Mouse (Mus musculus) right cerebral cortex, postnatal 14 days (tissue): ENCODE measurements around the gene Mta1.
A peak's percentile ranks its signal among the peaks of the same experiment; 100 is the strongest.

Source experiments
- DNase-seq: peaks from one replicate; pipeline ENCODE4 v3.0.0; 2022

The Mta1 gene

DNA sequence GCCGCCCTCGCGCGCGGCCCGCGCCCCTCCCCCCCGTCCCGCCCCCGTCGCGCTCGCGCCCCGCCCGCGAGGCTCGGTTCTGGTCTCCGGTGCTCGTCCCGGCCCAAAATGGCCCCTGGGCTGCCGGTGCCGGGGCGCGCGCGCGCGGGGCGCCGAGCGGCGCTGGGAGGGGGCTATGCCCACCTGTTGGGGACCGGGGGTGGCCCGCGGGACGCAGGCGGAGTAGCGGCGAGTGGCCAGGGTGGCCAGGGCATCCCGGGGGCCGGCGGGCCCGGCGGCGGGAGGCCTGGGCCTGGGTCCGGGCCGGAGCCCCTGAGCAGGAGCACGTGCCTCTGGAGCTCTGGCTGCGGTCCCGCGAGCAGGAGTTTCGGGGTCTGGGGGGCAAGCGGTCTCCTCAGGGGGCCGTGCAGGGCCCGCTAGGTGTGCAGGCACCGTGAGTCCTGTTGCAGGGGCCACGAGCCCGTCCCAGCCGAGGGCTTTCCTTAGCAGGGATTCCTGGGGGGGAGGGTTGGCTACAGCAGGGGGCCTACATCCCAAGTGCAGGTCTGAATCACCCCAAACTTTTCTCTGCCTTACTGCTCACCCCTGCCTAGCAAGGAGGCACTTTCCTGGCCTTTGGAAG is 563 bp downstream of the Mta1 start:
- DNase-seq = no peak

DNA sequence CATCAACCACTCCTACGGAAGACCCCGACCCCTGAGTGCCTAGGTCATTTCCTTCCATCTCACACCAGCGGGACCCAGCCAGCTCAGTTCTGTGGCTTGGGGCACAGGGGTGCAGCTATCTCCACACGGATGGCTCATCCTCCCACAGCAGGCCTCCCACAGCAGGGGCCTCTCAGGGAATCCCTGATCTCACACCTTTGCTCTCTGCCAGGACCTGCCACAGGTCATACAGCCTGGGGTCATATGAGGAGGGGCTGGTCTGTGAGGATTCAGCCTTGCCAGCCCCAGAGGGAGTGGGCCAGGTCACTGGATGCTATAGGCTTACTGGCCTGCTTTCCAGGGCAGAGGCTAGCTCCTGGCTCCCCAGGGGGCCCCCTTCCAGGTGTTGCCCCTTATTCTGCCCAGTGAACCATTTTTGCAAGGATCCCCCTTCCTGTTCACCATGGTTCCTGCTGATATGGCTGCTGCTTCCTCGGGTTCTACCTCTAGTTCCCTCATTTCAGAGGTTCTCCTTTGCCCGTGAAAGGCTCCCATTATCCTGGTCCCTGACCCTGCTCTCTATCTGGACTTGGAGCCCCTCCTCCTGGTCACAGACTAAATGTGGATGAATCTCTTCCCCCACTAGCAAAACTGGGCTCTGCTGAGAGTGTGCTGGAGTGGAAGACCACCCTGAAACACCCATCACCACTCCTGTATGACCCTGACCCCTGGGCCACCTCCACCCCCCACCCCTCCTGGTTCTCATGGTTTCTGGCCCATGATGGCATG is 1.6 kb downstream of the Mta1 start:
- no peak for DNase-seq

DNA sequence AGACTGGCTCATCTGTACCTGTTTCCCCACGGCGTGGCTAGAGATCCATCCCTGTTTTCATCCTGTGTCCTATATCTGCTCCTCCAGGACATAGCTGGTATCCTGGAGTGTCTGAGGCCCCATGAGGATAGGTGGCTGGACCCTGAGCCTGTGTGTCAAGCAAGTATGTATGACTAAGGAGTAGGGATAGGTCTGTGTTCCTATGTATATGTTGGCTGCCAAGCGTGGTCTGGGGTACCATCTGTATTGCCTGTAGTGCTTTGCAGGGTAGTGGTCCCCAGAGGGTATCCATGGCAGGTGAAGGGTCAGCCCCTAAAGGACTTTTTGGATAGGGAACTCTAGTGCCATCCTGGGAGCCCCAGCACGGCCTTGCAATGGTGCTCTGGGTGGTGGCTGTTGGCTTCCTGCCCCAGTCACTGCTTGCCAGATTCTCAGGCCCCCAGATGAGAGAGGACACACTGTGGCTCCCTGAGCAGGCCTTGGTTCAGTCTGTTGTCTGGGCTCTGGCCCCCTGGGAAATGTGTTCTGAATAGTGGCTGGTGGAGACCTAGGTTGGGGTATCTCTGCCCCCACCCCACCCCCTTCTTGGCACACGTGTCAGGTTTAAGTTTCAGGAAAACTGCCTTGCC is 2.5 kb downstream of the Mta1 start:
- DNase-seq = no peak

DNA sequence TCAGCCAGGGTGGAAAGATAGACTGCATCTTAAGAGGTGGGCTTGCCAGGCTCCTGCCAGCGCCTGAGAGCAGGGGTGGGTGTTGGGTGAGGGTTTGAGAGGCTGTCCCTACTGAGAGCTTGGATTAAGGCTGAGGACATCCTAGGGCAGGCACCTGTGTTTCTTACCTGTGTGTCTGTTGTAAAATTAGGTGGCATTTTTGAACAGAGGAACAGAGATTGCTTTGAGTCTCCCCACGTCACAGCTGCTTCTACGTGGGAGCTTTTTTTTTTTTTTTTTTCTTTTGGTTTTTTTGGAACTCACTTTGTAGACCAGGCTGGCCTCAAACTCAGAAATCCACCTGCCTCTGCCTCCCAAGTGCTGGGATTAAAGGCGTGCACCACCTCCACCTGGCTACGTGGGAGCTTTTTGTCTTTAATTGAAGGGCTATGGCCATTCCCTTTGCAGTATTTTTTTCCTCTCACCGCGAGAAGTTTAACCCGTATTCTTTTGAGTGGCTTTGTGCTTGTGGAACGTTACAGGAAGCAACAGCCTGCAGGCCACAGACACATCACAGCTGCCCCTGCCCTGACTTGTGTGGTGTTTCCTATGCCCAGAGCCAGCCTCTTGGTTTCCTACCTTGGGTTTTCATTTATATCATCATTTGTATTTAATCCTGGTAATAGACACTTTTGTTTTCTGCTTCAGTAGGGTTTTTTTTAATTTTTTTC is 3.3 kb downstream of the Mta1 start:
- DNase-seq = no peak

DNA sequence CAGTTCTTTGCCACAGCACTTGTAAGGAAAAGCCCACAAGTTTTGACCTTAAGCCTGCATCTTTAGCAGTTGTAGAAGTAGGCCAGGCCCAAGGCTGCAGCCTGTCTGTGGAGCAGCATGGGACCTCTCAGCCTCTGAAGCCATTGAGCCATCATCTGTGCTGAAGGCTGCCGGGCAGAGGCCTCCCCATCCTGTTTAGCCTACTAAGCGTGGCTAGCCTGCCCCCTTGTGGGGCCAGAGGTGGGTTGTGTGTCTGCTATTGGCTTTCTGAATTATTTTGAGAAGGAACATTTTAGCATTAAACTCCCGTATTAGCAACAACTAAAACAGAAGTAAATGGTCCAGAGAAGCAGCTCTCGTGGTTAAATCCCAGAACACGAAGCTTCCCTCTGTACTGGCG is 4.4 kb downstream of the Mta1 start:
- DNase-seq = peak; percentile 59

DNA sequence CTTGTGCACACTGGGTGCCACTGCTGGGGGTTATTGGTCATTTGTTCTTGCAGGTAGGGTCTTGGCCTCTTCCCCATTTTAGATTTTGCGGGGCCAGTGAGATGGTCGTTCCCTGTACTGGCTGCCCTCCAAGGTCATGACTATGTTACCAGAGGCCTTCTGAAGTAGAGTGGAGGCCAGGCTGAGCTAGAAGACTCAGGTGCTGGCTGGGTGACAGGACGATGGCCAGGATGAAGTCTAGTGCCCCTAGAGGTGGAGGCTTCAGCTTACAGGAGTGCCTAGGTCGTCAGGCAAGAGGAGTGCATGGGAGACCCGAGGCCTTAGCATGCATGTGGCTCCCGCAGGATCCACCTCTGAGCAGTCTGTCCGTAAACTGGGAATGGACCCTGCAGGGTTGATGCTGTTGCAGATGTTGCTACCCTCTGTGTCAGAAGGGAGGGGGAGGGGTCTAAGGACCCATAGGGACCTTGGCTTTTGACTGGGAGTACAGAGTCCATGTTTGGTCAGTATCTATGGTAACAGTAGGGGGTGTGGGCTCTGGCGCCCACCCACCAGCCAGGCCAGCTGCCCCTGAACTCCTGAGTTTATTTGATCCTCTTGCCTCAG is 5.9 kb downstream of the Mta1 start:
- DNase-seq = peak; percentile 22

DNA sequence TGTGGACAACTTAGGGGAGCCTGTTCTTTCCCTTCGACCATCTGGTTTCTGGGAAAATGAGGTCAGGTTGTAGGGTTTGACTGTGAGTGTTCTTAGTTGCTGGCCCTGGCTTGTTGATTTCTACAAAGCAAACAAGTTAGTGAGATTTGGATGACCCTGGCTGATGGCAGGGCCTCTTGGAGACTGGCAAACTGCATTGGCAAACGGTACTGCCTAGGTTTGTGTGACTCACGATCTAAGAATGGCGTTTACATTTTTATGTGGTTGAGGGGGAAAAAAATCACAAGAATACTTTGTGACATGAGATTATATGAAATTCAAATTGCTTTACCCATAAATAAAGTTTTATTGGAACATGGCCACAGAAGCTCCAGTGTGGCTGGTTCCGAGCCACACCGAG is 8.3 kb downstream of the Mta1 start:
- no peak for DNase-seq

DNA sequence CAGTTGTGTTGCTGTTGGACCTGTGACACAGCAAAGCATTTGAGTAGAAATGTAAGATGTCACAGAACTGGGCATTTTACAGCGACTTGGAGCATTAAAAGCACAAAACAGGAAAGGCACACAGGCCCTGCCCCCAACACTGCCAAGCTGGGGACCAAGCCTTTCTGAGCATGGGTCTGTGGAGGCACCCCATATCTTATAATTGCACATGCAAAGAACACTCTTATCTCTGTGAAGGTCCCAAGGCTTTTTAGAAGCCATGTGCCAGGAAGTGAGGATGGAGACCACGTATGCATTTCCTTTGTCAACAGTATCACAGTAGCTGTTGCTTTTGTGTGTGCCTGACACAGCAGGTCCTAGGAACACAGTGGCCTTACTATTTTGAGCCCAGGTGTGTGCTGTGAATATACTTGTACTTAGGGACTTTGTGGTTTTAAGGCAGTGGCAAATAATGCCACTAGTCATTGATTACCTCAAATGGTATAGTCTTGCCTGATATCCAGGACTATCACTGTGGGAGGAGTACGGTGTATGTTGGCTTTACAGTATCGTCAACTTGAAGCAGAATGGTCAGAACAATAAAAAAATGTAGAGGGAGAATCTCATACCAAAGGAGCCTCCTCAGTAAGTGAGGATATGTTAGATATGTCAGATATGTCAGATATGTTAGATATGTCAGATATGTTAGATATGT is 9.5 kb downstream of the Mta1 start:
- DNase-seq = no peak

DNA sequence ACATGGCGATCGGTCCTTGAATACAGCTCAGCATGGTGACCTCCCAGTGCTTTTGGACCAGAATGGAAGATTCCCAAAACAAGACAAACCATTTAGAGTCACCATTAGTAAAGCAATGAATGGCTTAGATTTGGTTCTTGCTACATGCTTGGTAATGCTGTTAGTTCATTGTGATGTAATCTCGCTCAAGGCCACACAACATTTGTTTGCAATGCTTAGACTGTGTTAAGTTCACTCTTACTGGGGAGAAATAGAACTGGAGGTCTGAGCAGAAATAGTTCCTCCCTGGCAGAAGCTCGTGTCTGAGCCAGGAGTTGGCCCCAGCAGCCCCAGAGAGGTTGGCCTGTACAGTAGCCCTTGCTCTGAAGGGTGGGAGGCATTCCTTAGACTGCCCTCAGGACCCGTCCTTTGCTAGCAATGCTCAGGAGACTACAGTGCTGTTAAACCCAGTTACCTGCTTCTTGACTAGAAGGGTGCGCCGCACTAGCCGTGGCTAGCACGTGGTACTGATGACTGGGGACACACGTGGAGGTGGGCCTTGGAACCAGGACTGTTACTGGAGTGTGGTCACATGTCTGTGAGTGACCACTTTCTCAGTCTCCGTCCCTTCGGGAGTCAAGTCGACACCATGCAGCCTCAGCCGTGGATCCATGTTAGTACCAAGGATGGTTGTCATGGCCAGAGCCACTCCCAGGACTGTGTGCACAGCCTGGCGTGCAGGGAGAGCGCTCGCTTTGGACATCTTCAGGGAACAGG is 10.6 kb downstream of the Mta1 start:
- no peak for DNase-seq

DNA sequence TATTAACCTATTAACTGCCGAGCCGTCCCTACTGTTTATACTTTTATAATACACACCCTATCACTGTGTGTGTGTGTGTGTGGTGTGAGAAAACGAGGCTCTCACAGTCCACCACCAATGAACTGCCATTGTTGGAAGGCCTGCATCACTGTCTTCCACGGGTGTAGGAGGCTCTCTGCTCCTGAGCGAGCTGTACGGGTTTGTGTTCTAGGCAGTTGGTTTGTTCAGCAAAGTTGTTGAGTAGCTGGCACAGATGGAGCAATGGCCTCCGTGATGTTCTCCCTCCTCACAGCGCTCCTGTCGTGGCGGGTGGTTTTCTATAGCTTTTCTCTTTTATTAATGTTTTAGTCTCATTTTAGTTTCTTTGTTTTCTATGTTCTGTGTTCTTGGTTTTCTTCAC is 11.7 kb downstream of the Mta1 start:
- no peak for DNase-seq

DNA sequence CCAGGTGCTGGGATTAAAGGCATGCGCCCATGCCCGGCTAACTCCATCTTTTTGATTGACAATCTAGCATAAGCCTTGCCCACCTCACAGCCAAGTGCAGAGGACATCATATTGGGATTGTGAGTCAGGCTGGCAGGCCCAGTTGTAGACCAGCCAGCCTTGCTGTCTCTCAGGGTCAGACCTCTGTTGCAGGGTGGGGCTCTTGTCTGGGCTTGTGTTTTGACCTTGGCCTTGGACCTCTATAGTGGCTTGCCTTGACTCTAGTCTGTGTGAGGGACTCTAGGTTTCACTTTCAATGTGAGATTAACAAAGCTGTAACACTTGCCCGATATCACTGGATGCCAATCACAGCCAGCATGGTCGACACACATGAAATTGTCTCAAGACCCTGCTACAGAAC is 16.1 kb downstream of the Mta1 start:
- no peak for DNase-seq

DNA sequence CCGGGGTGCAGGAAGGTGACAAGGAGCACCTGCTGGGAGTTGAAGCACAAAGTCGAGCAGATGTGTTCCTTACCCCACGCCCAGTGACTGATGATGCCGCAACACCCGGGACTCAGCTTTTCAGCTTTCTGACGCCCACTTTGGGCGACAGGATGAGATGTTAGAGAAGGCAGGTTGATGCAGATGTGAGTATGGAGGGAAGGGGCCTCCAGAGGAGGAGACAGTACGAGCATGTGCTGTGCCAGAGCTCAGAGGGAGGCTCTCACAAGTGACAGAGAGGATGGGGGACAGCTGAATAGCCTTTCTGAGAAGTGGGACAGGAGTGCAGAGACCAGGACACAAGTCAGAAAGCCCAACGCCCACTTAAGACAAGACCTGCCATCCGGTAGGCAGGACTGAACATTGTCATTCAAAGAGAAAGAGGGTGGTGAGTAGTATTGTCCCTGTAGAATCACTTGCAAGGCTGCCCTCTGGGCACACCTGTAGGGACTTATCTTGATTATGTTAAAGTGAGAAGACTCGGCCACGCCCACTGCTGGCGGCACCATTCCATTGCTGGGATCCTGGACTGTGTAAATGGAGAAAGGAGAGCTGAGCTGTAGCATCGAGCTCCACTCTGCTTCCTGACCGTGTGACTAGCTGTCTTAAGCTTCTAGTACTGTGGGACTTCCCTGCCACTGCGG is 16.9 kb downstream of the Mta1 start:
- DNase-seq = no peak

DNA sequence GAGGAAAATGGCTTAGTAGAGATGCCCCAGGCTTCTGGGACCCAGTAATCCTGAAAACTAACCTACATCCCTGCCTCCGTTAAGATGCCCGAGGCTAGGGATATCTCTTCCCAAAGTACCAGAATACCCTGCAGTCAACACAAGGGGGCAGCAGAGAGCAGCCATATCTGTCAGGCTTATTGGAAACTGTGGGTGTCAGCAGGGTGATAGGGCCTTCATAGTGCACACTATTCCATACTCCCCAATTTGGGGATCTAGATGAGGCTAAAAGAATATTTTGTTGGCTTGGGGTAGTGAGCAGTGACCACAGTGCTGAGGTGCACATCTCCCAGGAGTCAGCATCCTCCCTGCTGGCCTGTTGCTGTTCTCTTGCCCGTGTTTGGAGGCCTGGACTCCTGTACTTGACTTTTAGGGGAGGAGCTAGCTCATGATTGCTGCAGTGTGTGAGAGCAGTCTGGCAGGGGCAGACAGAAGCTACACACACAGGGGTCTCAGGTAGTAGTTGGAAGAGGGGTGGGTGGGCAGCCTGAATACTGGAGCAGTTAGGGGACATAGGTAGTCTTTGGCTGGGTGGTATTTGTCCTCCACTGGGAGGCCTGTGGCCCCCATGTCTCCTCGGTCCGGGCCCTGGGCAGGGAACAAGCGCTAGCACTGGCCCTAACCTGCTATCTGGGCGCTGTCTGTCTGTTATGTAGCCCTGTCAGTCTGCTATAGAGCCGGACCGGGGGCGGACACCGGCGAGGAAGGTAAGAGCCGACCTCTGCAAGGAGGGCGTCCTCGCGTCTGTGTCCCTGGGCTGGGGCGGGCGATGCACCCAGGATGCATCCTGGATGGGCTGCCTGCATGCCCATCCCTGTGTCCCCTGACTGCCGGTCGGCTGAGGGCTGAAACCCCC is 21.7 kb downstream of the Mta1 start:
- peak; percentile 81 for DNase-seq

DNA sequence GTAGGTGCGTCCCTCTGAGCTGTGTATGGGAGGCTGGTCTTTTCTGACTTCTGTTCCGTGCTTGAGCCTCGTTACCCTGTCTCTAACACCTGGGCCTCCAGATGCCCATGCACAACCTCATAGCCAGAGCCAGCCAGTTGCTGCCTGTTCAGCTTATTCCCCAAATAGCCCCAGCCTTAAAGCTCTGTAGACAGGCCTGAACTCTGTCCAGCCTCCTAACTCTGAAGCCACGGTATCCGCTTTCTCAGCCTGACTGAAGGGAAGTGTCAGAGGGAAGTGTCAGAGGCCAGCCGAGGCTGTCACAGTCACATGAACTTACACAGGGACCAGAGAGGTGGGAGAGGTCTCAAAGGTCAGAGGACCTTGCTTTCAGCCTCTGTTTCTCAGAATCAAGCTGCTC is 26.6 kb downstream of the Mta1 start:
- DNase-seq = no peak

DNA sequence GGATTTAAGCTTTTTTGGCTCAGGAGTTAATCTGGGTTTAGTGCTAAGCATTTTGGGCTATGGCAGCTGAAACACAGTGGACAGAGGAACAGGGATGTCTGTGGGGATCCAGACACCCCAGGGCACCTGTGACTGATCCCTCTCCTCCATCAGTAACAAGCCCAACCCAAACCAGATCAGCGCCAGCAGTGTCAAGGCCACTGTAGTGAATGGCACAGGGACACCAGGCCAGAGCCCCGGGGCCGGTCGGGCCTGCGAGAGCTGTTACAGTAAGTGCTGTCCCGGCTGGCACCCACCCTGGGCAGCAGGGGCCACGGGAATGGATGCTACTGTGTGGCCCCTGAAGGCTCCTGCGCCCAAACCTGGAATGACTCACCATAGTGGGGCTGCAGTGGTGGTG is 32.7 kb downstream of the Mta1 start:
- no peak for DNase-seq

DNA sequence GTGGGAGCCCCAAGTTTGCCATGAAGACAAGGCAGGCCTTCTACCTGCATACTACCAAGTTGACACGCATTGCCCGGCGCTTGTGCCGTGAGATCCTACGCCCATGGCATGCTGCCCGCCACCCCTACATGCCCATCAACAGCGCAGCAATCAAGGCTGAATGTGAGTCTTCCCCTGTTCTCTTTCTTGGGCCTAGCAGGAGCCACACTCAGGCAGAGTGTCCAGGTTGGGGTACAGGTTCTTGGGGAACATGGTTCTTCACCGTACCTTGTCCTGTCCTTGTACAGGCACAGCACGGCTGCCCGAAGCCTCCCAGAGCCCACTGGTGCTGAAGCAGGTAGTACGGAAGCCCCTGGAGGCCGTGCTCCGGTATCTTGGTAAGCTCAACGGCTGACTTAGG is 33.5 kb downstream of the Mta1 start:
- no peak for DNase-seq

DNA sequence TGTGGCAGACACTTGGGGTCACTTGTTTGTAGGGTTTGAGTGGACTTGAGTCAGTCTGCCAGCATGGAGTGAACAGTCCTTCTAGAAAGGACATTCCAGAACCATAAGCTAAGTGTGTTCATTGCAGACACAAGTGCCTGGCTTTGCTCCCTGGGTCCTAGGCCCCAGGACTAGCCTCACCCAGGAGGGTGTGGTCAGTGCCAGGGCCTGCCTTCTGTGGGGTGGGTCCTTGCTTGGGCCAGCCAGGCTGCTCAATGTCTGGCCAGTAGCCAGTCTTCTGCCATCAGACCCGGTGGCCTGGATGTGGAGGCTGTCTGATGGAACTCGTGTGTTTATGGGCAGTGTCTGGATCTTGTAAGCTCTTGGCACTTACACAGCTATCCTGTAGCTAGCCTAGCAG is 34.5 kb downstream of the Mta1 start:
- DNase-seq = no peak

DNA sequence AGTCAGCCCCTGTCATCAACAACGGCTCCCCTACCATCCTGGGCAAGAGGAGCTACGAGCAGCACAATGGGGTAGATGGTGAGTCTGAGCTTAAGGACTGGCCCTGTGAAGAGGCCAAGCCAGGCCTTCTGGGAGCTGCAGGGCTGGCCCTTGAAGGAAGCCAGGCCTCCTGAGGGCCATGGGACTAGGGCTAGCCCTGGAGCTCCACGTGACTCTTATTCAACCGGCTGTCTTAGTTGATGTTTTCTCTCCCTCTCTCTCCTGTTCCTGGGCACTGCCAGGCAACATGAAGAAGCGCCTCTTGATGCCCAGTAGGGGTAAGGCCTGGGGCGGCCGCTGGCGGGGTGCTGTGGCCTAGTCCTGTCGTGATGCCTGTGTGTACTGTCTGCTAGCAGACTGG is 35.2 kb downstream of the Mta1 start:
- no peak for DNase-seq

DNA sequence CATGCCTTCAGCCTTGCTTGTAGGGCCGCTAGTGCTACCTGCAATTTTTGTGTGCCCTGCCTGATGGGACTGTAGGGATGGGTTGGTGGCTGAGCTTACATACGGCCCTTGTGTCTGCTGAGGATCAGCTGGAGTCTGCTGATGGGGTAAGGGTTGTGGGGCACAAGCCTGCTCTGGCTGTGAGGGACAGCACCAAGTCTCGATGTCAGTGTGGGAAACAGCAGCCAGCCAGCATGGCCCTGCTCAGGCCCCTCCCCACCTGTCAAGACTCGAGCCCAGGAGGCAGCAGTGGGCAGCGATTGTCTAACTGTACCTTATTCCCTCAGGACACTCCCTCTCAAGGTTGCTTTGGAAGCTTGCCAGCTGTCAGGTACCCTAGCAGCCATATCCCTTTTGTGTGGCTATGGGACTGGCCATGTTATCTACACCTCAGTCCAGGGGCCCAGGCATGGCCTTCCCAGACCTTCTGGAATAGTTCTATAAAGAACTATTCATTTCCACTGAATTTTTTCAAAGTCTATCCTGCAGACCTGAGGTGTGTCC is 35.9 kb downstream of the Mta1 start:
- DNase-seq = no peak

DNA sequence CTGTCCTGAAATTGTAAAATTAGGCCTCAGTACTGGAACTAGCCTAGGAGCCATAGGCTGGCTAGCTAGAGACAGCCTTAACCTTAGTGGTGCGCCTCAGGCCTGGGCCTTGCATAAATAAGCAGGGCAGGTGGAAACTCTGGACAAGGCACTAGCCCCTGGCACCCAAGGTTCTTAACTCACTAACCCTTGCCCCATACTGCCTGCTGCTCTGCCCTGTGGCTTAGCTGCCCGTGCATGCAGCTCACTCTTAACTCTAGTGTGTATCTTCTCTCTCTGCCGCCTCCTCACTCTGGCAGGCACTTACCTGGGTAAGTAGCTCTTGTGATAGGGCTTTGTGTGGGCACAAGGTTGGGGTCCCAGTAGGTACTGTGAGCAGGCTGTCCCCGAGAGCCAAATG is 36.4 kb downstream of the Mta1 start:
- DNase-seq = no peak
